Mouse (Mus musculus) duodenum, adult 2 months (tissue): ENCODE data around the gene Ncoa7. TPM values are rescaled to one million over a fixed set of nuclear protein-coding genes. Genes with fewer than 3 reads are reported as not detected.

Experiments used
- polyA plus RNA-seq: library from polyadenylated mRNA; depleted of rRNA; stranded (reverse); fragments of >200 nt; gene quantifications from 2 replicates; pipeline ENCODE4 v1.2.3, GENCODE M21; 2012; ENCODE audit warnings: low replicate concordance; rRNA removed

Gene Ncoa7
- polyA plus RNA-seq, result 1.8 and 2.4 TPM in 2 replicates

DNA sequence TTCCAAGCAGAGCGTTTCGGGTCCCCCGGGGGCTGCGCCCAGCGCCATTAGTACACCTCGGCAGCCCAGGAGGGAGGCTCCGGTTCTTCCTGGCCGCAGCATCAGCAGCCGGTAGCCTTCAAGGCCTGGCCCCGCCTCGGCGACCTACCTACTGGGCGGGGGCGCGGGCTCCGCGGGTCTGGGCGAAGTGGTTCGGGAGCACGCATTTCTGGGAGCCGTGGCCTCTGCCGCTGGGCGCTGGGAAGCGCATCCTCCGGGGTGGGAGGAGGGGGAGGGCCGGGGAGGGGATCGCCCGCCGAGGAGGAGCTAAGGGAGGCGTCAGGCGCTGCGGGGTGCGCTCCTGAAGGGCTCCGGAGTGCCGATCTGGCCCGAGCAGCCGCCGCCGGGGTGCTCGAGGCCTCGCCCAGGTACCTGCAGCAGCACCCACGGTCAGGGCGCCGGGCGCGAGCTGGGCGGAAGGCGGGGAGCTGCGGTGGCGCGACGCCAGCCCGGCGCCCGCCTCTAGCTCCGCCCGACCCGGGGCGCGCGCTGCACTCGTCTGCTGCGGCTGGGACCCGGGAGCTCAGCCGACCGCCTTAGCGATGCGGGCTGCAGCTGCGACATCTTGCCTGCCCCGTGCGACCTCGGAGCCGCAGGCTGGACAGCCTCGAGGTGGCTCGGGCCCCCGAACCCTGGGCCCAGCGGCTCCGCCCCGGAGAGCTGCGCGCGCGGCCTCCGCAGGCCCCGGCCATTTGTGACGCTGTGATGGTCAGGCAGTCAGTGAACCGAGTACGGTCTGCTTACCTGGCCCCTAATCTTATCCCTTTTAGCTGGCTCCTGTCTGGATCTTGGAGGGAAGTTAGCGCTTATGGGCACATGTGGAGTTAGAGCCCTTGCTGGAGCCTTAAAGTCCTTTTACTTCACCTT is at the start of gene Ncoa7:
Gene Ncoa7 (minus strand): TSS at position 646 of the 906 bp plus-strand sequence.

DNA sequence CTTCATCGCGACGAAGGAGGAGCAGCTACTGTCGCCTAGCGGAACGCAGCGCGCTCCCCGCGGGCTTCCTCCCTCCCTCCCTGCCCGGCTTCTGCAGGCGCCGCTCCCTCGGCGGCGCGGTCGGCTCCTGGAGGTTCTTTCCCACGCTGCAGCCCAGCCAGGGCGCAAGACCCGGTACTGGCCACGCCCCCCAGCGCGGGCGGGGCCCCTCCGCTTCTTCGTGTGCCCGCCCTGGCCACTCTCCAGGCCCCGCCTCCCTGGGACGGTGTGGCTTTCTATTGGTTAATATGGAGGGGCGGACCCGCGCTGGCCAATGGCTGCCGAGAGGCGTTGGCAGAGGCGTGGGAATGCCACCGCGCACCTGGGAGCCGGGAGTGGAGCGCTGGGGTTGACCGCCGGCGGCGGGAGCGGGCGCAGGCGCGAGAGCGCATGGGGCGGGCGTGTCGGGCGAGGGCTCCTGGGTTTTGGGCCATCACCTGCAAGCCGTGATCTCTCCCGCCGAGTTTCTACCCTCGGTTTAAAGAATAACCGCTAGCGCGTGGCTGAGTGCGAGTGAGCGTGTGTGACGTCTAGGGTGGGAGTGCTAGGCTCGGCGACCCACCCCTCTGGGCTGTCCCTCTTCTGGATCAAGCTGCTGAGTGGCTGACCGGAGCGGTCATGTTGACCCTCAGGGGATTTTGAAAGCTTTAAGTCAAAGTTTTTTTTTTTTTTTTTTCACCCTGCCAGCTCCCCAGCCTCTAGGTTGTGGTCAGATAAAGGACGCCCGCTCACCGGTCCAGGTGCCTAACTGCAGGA is 39.7 kb upstream of the Ncoa7 start, which contains the start of gene Hey2:
Gene Hey2 (minus strand): TSS at position 159 of the 795 bp plus-strand sequence.

DNA sequence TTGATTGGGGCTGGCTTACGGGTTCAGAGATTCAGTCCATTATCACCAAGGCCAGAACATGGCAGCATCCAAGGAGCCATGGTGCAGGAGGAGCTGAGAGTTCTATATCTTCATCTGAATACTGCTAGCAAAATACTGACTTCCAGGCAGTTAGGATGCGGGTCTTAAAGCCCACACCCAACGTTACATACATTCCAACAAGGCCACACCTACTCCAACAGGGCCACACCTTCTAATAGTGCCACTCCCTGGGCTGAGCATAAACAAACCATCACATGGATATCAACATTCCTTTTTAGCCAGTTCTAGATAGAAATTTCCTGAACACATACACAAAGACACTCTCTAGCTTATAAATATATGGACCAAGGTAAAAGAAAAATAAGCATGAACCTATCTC is 173.6 kb downstream of the Ncoa7 start, which contains the start of gene Hint3:
Gene Hint3 (minus strand): TSS at position 120 of the 400 bp plus-strand sequence.

DNA sequence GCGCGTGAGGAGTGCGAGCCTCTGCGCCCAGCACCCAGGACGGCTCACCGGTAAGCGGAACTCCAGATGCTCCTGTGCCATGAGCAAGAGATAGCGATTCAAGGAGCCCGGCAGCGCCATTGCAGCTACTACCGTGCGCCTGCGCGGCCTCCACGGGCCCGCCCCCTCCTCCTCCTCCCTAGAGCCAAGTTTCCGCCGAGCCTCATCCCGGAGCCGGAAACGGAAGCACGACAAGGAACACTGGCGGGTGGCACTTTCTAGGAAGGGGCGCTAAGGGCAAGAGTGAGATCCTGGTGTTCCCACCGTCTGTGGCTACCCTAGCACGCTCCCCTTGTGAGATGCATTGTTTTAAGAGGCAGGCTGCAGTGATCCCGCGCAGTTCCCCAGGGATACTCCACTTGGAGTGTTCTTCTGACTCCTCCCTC is 202.6 kb downstream of the Ncoa7 start, which contains the start of gene Trmt11:
Gene Trmt11 (minus strand): TSS at position 208 of the 425 bp plus-strand sequence.

Other genes with a start within 250 kb of the Ncoa7 start
- 0.12 and 0.19 TPM in 2 replicates for gene Trmt11, start 202.6 kb downstream of the Ncoa7 start, polyA plus RNA-seq
- gene Hint3, start 173.7 kb downstream of the Ncoa7 start, polyA plus RNA-seq, result 3.0 and 5.5 TPM in 2 replicates
- 1.4 and 2.3 TPM in 2 replicates for gene Hey2, start 39.5 kb upstream of the Ncoa7 start, polyA plus RNA-seq